Mouse (Mus musculus) neural tube, embryonic 12.5 days (tissue): Measurements from ENCODE around the gene Mybph. TPM values are rescaled to one million over a fixed set of nuclear protein-coding genes. Genes with fewer than 3 reads are reported as not detected.

ENCODE experiments used
- ATAC-seq: fragments of 200-750 bp; cut with Nextera tagmentation; 2 replicates; pipeline ENCODE4 v1.8.0; 2017; ENCODE audit warnings: low read depth, mild to moderate bottlenecking, moderate TSS enrichment, moderate library complexity; ENCODE audit not compliant: low FRiP score
- H3K27ac ChIP-seq: fragments of 300-500 bp; sonication (generic); 2 replicates; pipeline ENCODE4 v1.5.1; 2016
- H3K27me3 ChIP-seq: fragments of 300-500 bp; sonication (generic); replicated peaks from 2 replicates; pipeline ENCODE4 v1.6.1; 2016; ENCODE audit warnings: mild to moderate bottlenecking
- H3K36me3 ChIP-seq: fragments of 300-500 bp; sonication (generic); 2 replicates; pipeline ENCODE4 v1.6.1; 2016; ENCODE audit warnings: mild to moderate bottlenecking
- H3K4me1 ChIP-seq: fragments of 300-500 bp; sonication (generic); 2 replicates; pipeline ENCODE4 v1.6.1; 2016
- H3K4me2 ChIP-seq: fragments of 300-500 bp; sonication (generic); replicated peaks from 2 replicates; pipeline ENCODE4 v1.6.1; 2016; ENCODE audit warnings: mild to moderate bottlenecking
- H3K4me3 ChIP-seq: fragments of 300-500 bp; sonication (generic); 2 replicates; pipeline ENCODE4 v1.5.1; 2016
- H3K9ac ChIP-seq: fragments of 300-500 bp; sonication (generic); 2 replicates; pipeline ENCODE4 v1.6.1; 2016; ENCODE audit warnings: mild to moderate bottlenecking
- H3K9me3 ChIP-seq: fragments of 300-500 bp; sonication (generic); 2 replicates; pipeline ENCODE4 v1.6.1; 2016; ENCODE audit warnings: mild to moderate bottlenecking
- WGBS: fragments of 180-500 bp; shearing (Covaris S2); methylation state at CpG from one replicate; pipeline ENCODE4 v1.1.7; 2016; 5-methylcytosine and 5-hydroxymethylcytosine counted together
- polyA plus RNA-seq: library from polyadenylated mRNA; unstranded; fragments of >200 nt; fragmentation: Nextera tagmentation; extraction: Ambion mirVana; gene quantifications from 2 replicates; pipeline ENCODE4 v1.2.1, GENCODE M21; 2016

The Mybph gene
- polyA plus RNA-seq, 1 experiment from 2014 or later = 8.6 TPM

- H3K4me2 ChIP-seq = no peak overlapping the region
- H3K4me3 ChIP-seq = no peak overlapping the region
- no peaks in the 10 kb centered on the region for H3K36me3 ChIP-seq
- H3K4me1 ChIP-seq = peaks cover 9% of the 10 kb centered on the region
- H3K27me3 ChIP-seq = no peaks in the 10 kb centered on the region
- 79% methylated on average over 12 of the region's 12 CpGs for WGBS
- no peaks in the 10 kb centered on the region for H3K9me3 ChIP-seq
- no peak overlapping the region for H3K27ac ChIP-seq
- no peak for ATAC-seq
- H3K9ac ChIP-seq = no peak overlapping the region
Measured at GRCm38 (mm10) chr1:134217028-134217481, 23.8 kb downstream of the Mybph start.

GRCm38 (mm10) chr1:134217942-134218341 lies 24.7 kb downstream of the Mybph start:
- H3K4me2 ChIP-seq = no peak overlapping the region
- H3K27ac ChIP-seq = no peak overlapping the region
- no peak overlapping the region for H3K4me3 ChIP-seq
- no peak overlapping the region for H3K9ac ChIP-seq
- H3K27me3 ChIP-seq = no peaks in the 10 kb centered on the region
- WGBS = 74% methylated on average over 3 of the region's 3 CpGs
- H3K4me1 ChIP-seq = peaks cover 9% of the 10 kb centered on the region
- no peak for ATAC-seq
- no peaks in the 10 kb centered on the region for H3K9me3 ChIP-seq
- H3K36me3 ChIP-seq = no peaks in the 10 kb centered on the region

GRCm38 (mm10) chr1:134219608-134220007 lies 26.4 kb downstream of the Mybph start:
- H3K9me3 ChIP-seq = no peaks in the 10 kb centered on the region
- peaks cover 9% of the 10 kb centered on the region for H3K4me1 ChIP-seq
- no peak overlapping the region for H3K4me2 ChIP-seq
- no peaks in the 10 kb centered on the region for H3K27me3 ChIP-seq
- H3K36me3 ChIP-seq = no peaks in the 10 kb centered on the region
- WGBS = 79% methylated on average over 5 of the region's 5 CpGs
- no peak overlapping the region for H3K9ac ChIP-seq
- H3K27ac ChIP-seq = no peak overlapping the region
- H3K4me3 ChIP-seq = no peak overlapping the region
- ATAC-seq = no peak

- no peaks in the 10 kb centered on the region for H3K9me3 ChIP-seq
- H3K27ac ChIP-seq = no peak overlapping the region
- no peak for ATAC-seq
- no peaks in the 10 kb centered on the region for H3K27me3 ChIP-seq
- H3K4me1 ChIP-seq = peaks cover 3% of the 10 kb centered on the region
- no peak overlapping the region for H3K4me2 ChIP-seq
- H3K9ac ChIP-seq = no peak overlapping the region
- H3K36me3 ChIP-seq = no peaks in the 10 kb centered on the region
- 94% methylated on average over 1 of the region's 1 CpGs for WGBS
- no peak overlapping the region for H3K4me3 ChIP-seq
Measured at GRCm38 (mm10) chr1:134221172-134221571, 27.9 kb downstream of the Mybph start.

- no peak overlapping the region for H3K4me3 ChIP-seq
- 74% methylated on average over 8 of the region's 8 CpGs for WGBS
Measured at GRCm38 (mm10) chr1:134222122-134223055, 29.1 kb downstream of the Mybph start.

GRCm38 (mm10) chr1:134224649-134225227 lies 31.5 kb downstream of the Mybph start:
- WGBS = 91% methylated on average over 12 of the region's 12 CpGs
- no peaks in the 10 kb centered on the region for H3K27me3 ChIP-seq
- ATAC-seq = no peak
- H3K9ac ChIP-seq = no peak overlapping the region
- H3K9me3 ChIP-seq = no peaks in the 10 kb centered on the region
- no peaks in the 10 kb centered on the region for H3K4me1 ChIP-seq
- no peak overlapping the region for H3K4me2 ChIP-seq
- no peaks in the 10 kb centered on the region for H3K36me3 ChIP-seq
- no peak overlapping the region for H3K27ac ChIP-seq
- no peak overlapping the region for H3K4me3 ChIP-seq

More at GRCm38 (mm10) chr1:134222122-134223055, 29.1 kb downstream of the Mybph start:
- Histone ChIP-seq H3K4me1 (no peaks in the 10 kb centered on the region), H3K9me3 (no peaks in the 10 kb centered on the region), H3K36me3 (no peaks in the 10 kb centered on the region), H3K9ac (no peak overlapping the region), H3K4me2 (no peak overlapping the region), H3K27me3 (no peaks in the 10 kb centered on the region), H3K27ac (no peak overlapping the region)
- no peak for ATAC-seq

GRCm38 (mm10) chr1:134225375-134225774 lies 32.1 kb downstream of the Mybph start:
- Histone ChIP-seq H3K27me3 (no peaks in the 10 kb centered on the region), H3K27ac (no peak overlapping the region), H3K4me2 (no peak overlapping the region), H3K36me3 (no peaks in the 10 kb centered on the region), H3K9me3 (no peaks in the 10 kb centered on the region), H3K4me1 (no peaks in the 10 kb centered on the region), H3K9ac (no peak overlapping the region), H3K4me3 (no peak overlapping the region)
- no peak for ATAC-seq
- WGBS = 89% methylated on average over 5 of the region's 5 CpGs

GRCm38 (mm10) chr1:134226739-134227138 lies 33.5 kb downstream of the Mybph start:
- no peaks in the 10 kb centered on the region for H3K27me3 ChIP-seq
- no peak overlapping the region for H3K4me2 ChIP-seq
- H3K4me1 ChIP-seq = no peaks in the 10 kb centered on the region
- no peak overlapping the region for H3K9ac ChIP-seq
- H3K36me3 ChIP-seq = no peaks in the 10 kb centered on the region
- no peak overlapping the region for H3K27ac ChIP-seq
- no peak overlapping the region for H3K4me3 ChIP-seq
- H3K9me3 ChIP-seq = no peaks in the 10 kb centered on the region
- 79% methylated on average over 8 of the region's 8 CpGs for WGBS
- no peak for ATAC-seq

- 73% methylated on average over 5 of the region's 5 CpGs for WGBS
- Histone ChIP-seq H3K9me3 (no peaks in the 10 kb centered on the region), H3K27ac (no peak overlapping the region), H3K4me1 (peaks cover 16% of the 10 kb centered on the region), H3K4me2 (no peak overlapping the region), H3K27me3 (peaks cover 24% of the 10 kb centered on the region), H3K4me3 (no peak overlapping the region), H3K36me3 (no peaks in the 10 kb centered on the region), H3K9ac (no peak overlapping the region)
- ATAC-seq = no peak
Measured at GRCm38 (mm10) chr1:134229806-134230575, 36.7 kb downstream of the Mybph start.

GRCm38 (mm10) chr1:134230638-134231228 lies 37.5 kb downstream of the Mybph start:
- Histone ChIP-seq H3K4me2 (no peak overlapping the region), H3K36me3 (no peaks in the 10 kb centered on the region), H3K4me1 (peaks cover 22% of the 10 kb centered on the region), H3K27me3 (peaks cover 32% of the 10 kb centered on the region), H3K4me3 (no peak overlapping the region), H3K27ac (no peak overlapping the region), H3K9ac (no peak overlapping the region), H3K9me3 (no peaks in the 10 kb centered on the region)
- WGBS = 88% methylated on average over 10 of the region's 10 CpGs
- no peak for ATAC-seq

- Histone ChIP-seq H3K27me3 (peaks cover 37% of the 10 kb centered on the region), H3K9ac (no peak overlapping the region), H3K4me1 (peaks cover 22% of the 10 kb centered on the region), H3K9me3 (no peaks in the 10 kb centered on the region), H3K36me3 (no peaks in the 10 kb centered on the region), H3K27ac (no peak overlapping the region), H3K4me3 (no peak overlapping the region), H3K4me2 (no peak overlapping the region)
- 87% methylated on average over 3 of the region's 3 CpGs for WGBS
- no peak for ATAC-seq
Measured at GRCm38 (mm10) chr1:134231270-134231669, 38.0 kb downstream of the Mybph start.

GRCm38 (mm10) chr1:134231681-134232080 lies 38.4 kb downstream of the Mybph start:
- H3K36me3 ChIP-seq = no peaks in the 10 kb centered on the region
- H3K9ac ChIP-seq = no peak overlapping the region
- no peak for ATAC-seq
- 73% methylated on average over 3 of the region's 3 CpGs for WGBS
- no peak overlapping the region for H3K4me2 ChIP-seq
- no peak overlapping the region for H3K27ac ChIP-seq
- no peaks in the 10 kb centered on the region for H3K9me3 ChIP-seq
- no peak overlapping the region for H3K4me3 ChIP-seq
- peaks cover 22% of the 10 kb centered on the region for H3K4me1 ChIP-seq
- H3K27me3 ChIP-seq = peaks cover 41% of the 10 kb centered on the region
